In genomic region chr1:45868479-45869137, GRCm38 (mm10) we compare ENCODE assay signal across 14 mouse cellular contexts. TPM values are rescaled to one million over a fixed set of nuclear protein-coding genes. Genes with fewer than 3 reads are reported as not detected.
DNase-seq lines count a peak whose midpoint lies in the region; ATAC-seq lines count a peak whose summit lies in the region.
"Had no signal": no experiment of that assay in that cellular context is flagged by ENCODE, and none has a peak within 500 bp of the region (broad histone marks: within the 10 kb centered on the region; RNA-seq: fewer than 3 reads in every experiment).

No protein-coding gene starts in this region.

- peaks cover 49% of the 10 kb centered on the region for H3K4me1 ChIP-seq in heart, embryonic 13.5 days
- H3K4me1 ChIP-seq in lung, embryonic 15.5 days = peaks cover 45% of the 10 kb centered on the region
- peaks cover 10% of the 10 kb centered on the region for H3K4me1 ChIP-seq in liver, embryonic 11.5 days (replicated peaks; ENCODE audit: control insufficient read depth, insufficient read depth, low read length)
- peaks cover 13% of the 10 kb centered on the region for H3K4me1 ChIP-seq in stomach, embryonic 15.5 days
- no peaks in the 10 kb centered on the region for H3K4me1 ChIP-seq in forebrain, embryonic 15.5 days
- H3K4me1 ChIP-seq: hindbrain, embryonic 15.5 days had no signal

- H3K9ac ChIP-seq in heart, embryonic 13.5 days = no peak overlapping the region
- H3K9ac ChIP-seq in lung, embryonic 15.5 days = no peak overlapping the region
- H3K9ac ChIP-seq in liver, embryonic 11.5 days (ENCODE audit: low read depth, low read length) = no peak overlapping the region
- H3K9ac ChIP-seq in stomach, embryonic 15.5 days = no peak overlapping the region
- H3K9ac ChIP-seq in forebrain, embryonic 15.5 days (replicated peaks) = no peak overlapping the region
- H3K9ac ChIP-seq: hindbrain, embryonic 15.5 days had no signal

- peak overlapping the region; percentile 42 for H3K27ac ChIP-seq in heart, embryonic 13.5 days (replicated peaks)
- H3K27ac ChIP-seq in lung, embryonic 15.5 days = peak overlapping the region; percentile 56
- peak overlapping the region; percentile 29; the same call in 1 of the 2 replicates for H3K27ac ChIP-seq in liver, embryonic 11.5 days (ENCODE audit: low read depth, low read length)
- peak overlapping the region; percentile 71; the same call in 1 of the 2 replicates for H3K27ac ChIP-seq in stomach, embryonic 15.5 days
- H3K27ac ChIP-seq in forebrain, embryonic 15.5 days (replicated peaks) = no peak overlapping the region
- H3K27ac ChIP-seq: hindbrain, embryonic 15.5 days had no signal

- no peak overlapping the region for H3K4me2 ChIP-seq in heart, embryonic 13.5 days
- H3K4me2 ChIP-seq in lung, embryonic 15.5 days = no peak overlapping the region
- H3K4me2 ChIP-seq in liver, embryonic 11.5 days = no peak overlapping the region
- H3K4me2 ChIP-seq in stomach, embryonic 15.5 days = no peak overlapping the region
- H3K4me2 ChIP-seq in forebrain, embryonic 15.5 days (replicated peaks) = no peak overlapping the region
- H3K4me2 ChIP-seq: hindbrain, embryonic 15.5 days had no signal

- no peaks in the 10 kb centered on the region for H3K9me3 ChIP-seq in heart, embryonic 13.5 days
- H3K9me3 ChIP-seq in lung, embryonic 15.5 days = no peaks in the 10 kb centered on the region
- H3K9me3 ChIP-seq in liver, embryonic 11.5 days (ENCODE audit: control insufficient read depth, low read length) = no peaks in the 10 kb centered on the region
- no peaks in the 10 kb centered on the region for H3K9me3 ChIP-seq in stomach, embryonic 15.5 days
- no peaks in the 10 kb centered on the region for H3K9me3 ChIP-seq in forebrain, embryonic 15.5 days
- H3K9me3 ChIP-seq: hindbrain, embryonic 15.5 days had no signal

- no peak for DNase-seq in heart, adult 11 months
- no peak for DNase-seq in lung, postnatal 25 days (ENCODE audit: low spot score)
- DNase-seq in liver, embryonic 11.5 days (ENCODE audit: low spot score) = no peak
- DNase-seq in ovary, adult 18-20 months (ENCODE audit: low spot score) = no peak
- DNase-seq: cerebellum, postnatal 25 days; thymus, postnatal 14 days had no signal

- WGBS in heart, embryonic 13.5 days = 61% methylated on average over 3 of the region's 3 CpGs
- 51% methylated on average over 3 of the region's 3 CpGs for WGBS in lung, embryonic 15.5 days
- WGBS in liver, embryonic 11.5 days = 65% methylated on average over 3 of the region's 3 CpGs
- WGBS in stomach, embryonic 15.5 days = 59% methylated on average over 3 of the region's 3 CpGs
- 81% methylated on average over 3 of the region's 3 CpGs for WGBS in forebrain, embryonic 15.5 days

- no peaks in the 10 kb centered on the region for H3K36me3 ChIP-seq in heart, embryonic 13.5 days
- H3K36me3 ChIP-seq in lung, embryonic 15.5 days = no peaks in the 10 kb centered on the region
- H3K36me3 ChIP-seq in liver, embryonic 11.5 days (ENCODE audit: control insufficient read depth, insufficient read depth, low read length) = no peaks in the 10 kb centered on the region
- H3K36me3 ChIP-seq in stomach, embryonic 15.5 days = no peaks in the 10 kb centered on the region
- H3K36me3 ChIP-seq in forebrain, embryonic 15.5 days = no peaks in the 10 kb centered on the region
- H3K36me3 ChIP-seq: hindbrain, embryonic 15.5 days had no signal

- H3K4me3 ChIP-seq in heart, embryonic 13.5 days = no peak overlapping the region
- no peak overlapping the region for H3K4me3 ChIP-seq in lung, embryonic 15.5 days
- H3K4me3 ChIP-seq in liver, embryonic 11.5 days (ENCODE audit: low read depth, low read length) = no peak overlapping the region
- no peak overlapping the region for H3K4me3 ChIP-seq in stomach, embryonic 15.5 days (replicated peaks)
- no peak overlapping the region for H3K4me3 ChIP-seq in forebrain, embryonic 15.5 days
- H3K4me3 ChIP-seq: hindbrain, embryonic 15.5 days had no signal

- no peaks in the 10 kb centered on the region for H3K27me3 ChIP-seq in heart, embryonic 13.5 days (replicated peaks)
- H3K27me3 ChIP-seq in lung, embryonic 15.5 days = peaks cover 23% of the 10 kb centered on the region
- no peaks in the 10 kb centered on the region for H3K27me3 ChIP-seq in liver, embryonic 11.5 days (replicated peaks; ENCODE audit: control insufficient read depth, insufficient read depth, low read length)
- H3K27me3 ChIP-seq in stomach, embryonic 15.5 days (replicated peaks) = no peaks in the 10 kb centered on the region
- H3K27me3 ChIP-seq in forebrain, embryonic 15.5 days = no peaks in the 10 kb centered on the region
- H3K27me3 ChIP-seq: hindbrain, embryonic 15.5 days had no signal

- no peak for ATAC-seq in heart, embryonic 13.5 days (ENCODE audit: extremely low read depth, insufficient number of reproducible peaks, low FRiP score, low TSS enrichment)
- ATAC-seq in lung, embryonic 15.5 days (ENCODE audit: borderline replicate concordance, extremely low read depth, low FRiP score, low TSS enrichment) = no peak
- ATAC-seq in liver, embryonic 11.5 days (replicated peaks; ENCODE audit: low FRiP score) = no peak
- ATAC-seq in stomach, embryonic 15.5 days (ENCODE audit: insufficient read depth, low FRiP score, low read depth) = no peak
- ATAC-seq in forebrain, embryonic 15.5 days (replicated peaks) = no peak

RNA-seq across cellular contexts. Expression of gene Gm5269, which starts 21.5 kb away (rescaled TPM):
- not detected in 2 replicates for polyA plus RNA-seq in heart, embryonic 13.5 days (2015; fragmentation: Nextera tagmentation; extraction: Ambion mirVana)
- not detected in 2 replicates for polyA plus RNA-seq in lung, embryonic 15.5 days (2015; fragmentation: Nextera tagmentation; extraction: Ambion mirVana)
- polyA plus RNA-seq in liver, embryonic 11.5 days (2014; fragmentation: Nextera tagmentation; extraction: Ambion mirVana) = not detected in 2 replicates
- not detected in 2 replicates for polyA plus RNA-seq in stomach, embryonic 15.5 days (2015; fragmentation: Nextera tagmentation; extraction: Ambion mirVana)
- polyA plus RNA-seq in forebrain, embryonic 15.5 days (2015; fragmentation: Nextera tagmentation; extraction: Ambion mirVana) = not detected in 2 replicates
- polyA plus RNA-seq: C2C12; embryonic facial prominence, embryonic 14.5 days; hindbrain, embryonic 15.5 days; limb, embryonic 11.5 days had no signal

RNA-seq across cellular contexts. Expression of gene Slc40a1, which starts 57.7 kb away (rescaled TPM):
- polyA plus RNA-seq in heart, embryonic 13.5 days (2015; fragmentation: Nextera tagmentation; extraction: Ambion mirVana) = 19.4 and 20.8 TPM in 2 replicates
- polyA plus RNA-seq in lung, embryonic 15.5 days (2015; fragmentation: Nextera tagmentation; extraction: Ambion mirVana) = 43.7 and 44.6 TPM in 2 replicates
- 83.4 and 99.7 TPM in 2 replicates for polyA plus RNA-seq in liver, embryonic 11.5 days (2014; fragmentation: Nextera tagmentation; extraction: Ambion mirVana)
- polyA plus RNA-seq in stomach, embryonic 15.5 days (2015; fragmentation: Nextera tagmentation; extraction: Ambion mirVana) = 149 and 150 TPM in 2 replicates
- 25.2 and 26.4 TPM in 2 replicates for polyA plus RNA-seq in forebrain, embryonic 15.5 days (2015; fragmentation: Nextera tagmentation; extraction: Ambion mirVana)
